In genomic region chr4:104911685-104912084, GRCm38 (mm10) we compare ENCODE assay signal across 8 mouse cellular contexts. TPM values are rescaled to one million over a fixed set of nuclear protein-coding genes. Genes with fewer than 3 reads are reported as not detected.
DNase-seq lines count a peak whose midpoint lies in the region; ATAC-seq lines count a peak whose summit lies in the region.

No protein-coding gene starts in this region.

- DNase-seq in B cell, adult 2 months = peak; percentile 51 to 53
- DNase-seq in adipocyte (ENCODE audit: low spot score) = peak; percentile 19
- DNase-seq in cerebellum, postnatal 4 days (ENCODE audit: low spot score in 2 of 2) = peak; percentile 44 to 74
- DNase-seq in kidney, postnatal 10 days = peak; percentile 92
- peak; percentile 43 to 71 for DNase-seq in lung, adult 18-20 months
- DNase-seq in right cerebral cortex, adult 18-20 months = peak; percentile 73
- DNase-seq in urinary bladder, postnatal 36 days (ENCODE audit: low spot score in 2 of 2) = peak; percentile 64 to 72

- peak; percentile 96 for ATAC-seq in granulocyte monocyte progenitor cell, adult 5-6 weeks (replicated peaks; ENCODE audit: poor library complexity, severe bottlenecking)

RNA-seq across cellular contexts. Expression of gene Fyb2, which starts 1.6 kb away (rescaled TPM):
- total RNA-seq in granulocyte monocyte progenitor cell, adult 5-6 weeks (2014; fragmentation: Nextera tagmentation) = 0.21 TPM in 1 of 2 replicates, not detected in the other
- not detected in 2 replicates for total RNA-seq in granulocyte monocyte progenitor cell, adult 5-6 weeks (2017)

RNA-seq across cellular contexts. Expression of gene C8a, which starts 35.5 kb away (rescaled TPM):
- not detected in 2 replicates for total RNA-seq in granulocyte monocyte progenitor cell, adult 5-6 weeks (2014; fragmentation: Nextera tagmentation)
- total RNA-seq in granulocyte monocyte progenitor cell, adult 5-6 weeks (2017) = not detected in 2 replicates

RNA-seq across cellular contexts. Expression of gene Gm17662, which starts 54.6 kb away (rescaled TPM):
- total RNA-seq in granulocyte monocyte progenitor cell, adult 5-6 weeks (2014; fragmentation: Nextera tagmentation) = not detected in 2 replicates
- not detected in 2 replicates for total RNA-seq in granulocyte monocyte progenitor cell, adult 5-6 weeks (2017)

Comparison
In these comparisons a context has a peak if more than half of its experiments do, and no peak if none do; other contexts are left out.
1. Peak in every context shown above with its lines: DNase-seq and ATAC-seq.
2. DNase-seq: peak in every context shown above with its lines; median percentile 92 in kidney, postnatal 10 days; 73 in right cerebral cortex, adult 18-20 months; 68 in urinary bladder, postnatal 36 days; 59 in cerebellum, postnatal 4 days; 57 in lung, adult 18-20 months; 52 in B cell, adult 2 months; 19 in adipocyte.